Comparison of ENCODE assay signal across 8 mouse cellular contexts in genomic region chr15:103087204-103087603, GRCm38 (mm10).
DNase-seq lines count a peak whose midpoint lies in the region; ATAC-seq and TF ChIP-seq lines count a peak whose summit lies in the region.

No protein-coding gene starts in this region.

- no peaks in the 10 kb centered on the region for H3K79me2 ChIP-seq in heart, adult 2 months (replicated peaks; ENCODE audit: control insufficient read depth, insufficient read depth, low read length)

- WGBS in heart, adult 2 months = 13% methylated on average over 4 of the region's 4 CpGs
- 32% methylated on average over 4 of the region's 4 CpGs for WGBS in heart, embryonic 10.5 days
- 41% methylated on average over 4 of the region's 4 CpGs for WGBS in kidney, embryonic 15.5 days
- WGBS in neural tube, embryonic 14.5 days = 9% methylated on average over 4 of the region's 4 CpGs

- H3K4me1 ChIP-seq in heart, adult 2 months (ENCODE audit: control insufficient read depth, insufficient read depth, low read length) = peaks cover 3% of the 10 kb centered on the region
- H3K4me1 ChIP-seq in heart, embryonic 10.5 days = peaks cover 11% of the 10 kb centered on the region
- H3K4me1 ChIP-seq in kidney, embryonic 15.5 days = peaks cover 47% of the 10 kb centered on the region
- peaks cover 44% of the 10 kb centered on the region for H3K4me1 ChIP-seq in neural tube, embryonic 14.5 days (ENCODE audit: control insufficient read depth, insufficient read depth, low read length)

- CTCF ChIA-PET in Patski (lab: Charles Lee) = no interaction called here

- TF ChIP-seq POLR2A in heart, adult 2 months (IDR thresholded peaks at IDR 0.05; ENCODE audit: insufficient read depth, low read depth, low read length) = no peak

- TF ChIP-seq EP300 in heart, adult 2 months (IDR thresholded peaks at IDR 0.05; ENCODE audit: insufficient read depth, low read depth, low read length) = no peak

- H3K4me3 ChIP-seq in heart, adult 2 months = no peak overlapping the region
- H3K4me3 ChIP-seq in heart, embryonic 10.5 days = no peak overlapping the region
- H3K4me3 ChIP-seq in kidney, embryonic 15.5 days (replicated peaks) = no peak overlapping the region
- no peak overlapping the region for H3K4me3 ChIP-seq in neural tube, embryonic 14.5 days (ENCODE audit: low read depth, low read length)

- POLR2A ChIA-PET in Patski (lab: Charles Lee) = interaction anchor here (0.5 kb wide), 1 partner anchor 102 kb away, joined by 3 read pairs; no protein-coding TSS in a partner anchor

- no peaks in the 10 kb centered on the region for H3K9me3 ChIP-seq in heart, embryonic 10.5 days
- H3K9me3 ChIP-seq in kidney, embryonic 15.5 days (replicated peaks) = no peaks in the 10 kb centered on the region
- H3K9me3 ChIP-seq in neural tube, embryonic 14.5 days (ENCODE audit: control insufficient read depth, low read length) = no peaks in the 10 kb centered on the region

- H3K27ac ChIP-seq in heart, adult 2 months = no peak overlapping the region
- H3K27ac ChIP-seq in heart, embryonic 10.5 days = no peak overlapping the region
- H3K27ac ChIP-seq in kidney, embryonic 15.5 days = no peak overlapping the region
- no peak overlapping the region; the same call in 1 of the 2 replicates for H3K27ac ChIP-seq in neural tube, embryonic 14.5 days (ENCODE audit: low read depth, low read length)

- TF ChIP-seq CTCF in heart, adult 2 months (IDR thresholded peaks at IDR 0.05) = no peak
- TF ChIP-seq CTCF in Patski (IDR thresholded peaks at IDR 0.05) = no peak

- in situ Hi-C loops in Patski (cut with MboI; ENCODE audit: low pct_unique_long_range_greater_than_20kb) = no loop called here

- H3K27me3 ChIP-seq in heart, adult 2 months (ENCODE audit: control insufficient read depth, insufficient read depth, low read length) = peaks cover 14% of the 10 kb centered on the region
- peaks cover 99% of the 10 kb centered on the region for H3K27me3 ChIP-seq in heart, embryonic 10.5 days (ENCODE audit: insufficient read depth, poor library complexity, severe bottlenecking)
- no peaks in the 10 kb centered on the region for H3K27me3 ChIP-seq in Patski
- H3K27me3 ChIP-seq in kidney, embryonic 15.5 days = peaks cover 71% of the 10 kb centered on the region
- H3K27me3 ChIP-seq in neural tube, embryonic 14.5 days (ENCODE audit: control insufficient read depth, insufficient read depth, low read length) = no peaks in the 10 kb centered on the region

- no peaks in the 10 kb centered on the region for H3K36me3 ChIP-seq in heart, adult 2 months (ENCODE audit: control insufficient read depth, insufficient read depth, low read length)
- no peaks in the 10 kb centered on the region for H3K36me3 ChIP-seq in heart, embryonic 10.5 days
- H3K36me3 ChIP-seq in kidney, embryonic 15.5 days = no peaks in the 10 kb centered on the region
- H3K36me3 ChIP-seq in neural tube, embryonic 14.5 days (ENCODE audit: control insufficient read depth, insufficient read depth, low read length) = no peaks in the 10 kb centered on the region

- peak; percentile 61 to 64 for DNase-seq in heart, adult 2 months
- DNase-seq in heart, embryonic 10.5 days (ENCODE audit: low spot score) = no peak
- peak; percentile 31 for DNase-seq in Patski (ENCODE audit: low read depth, low spot score)
- DNase-seq in gastrocnemius, postnatal 25 days = peak; percentile 69
- DNase-seq in frontal cortex, postnatal 25 days (ENCODE audit: low spot score in 2 of 2) = no peak
- DNase-seq in embryo, embryonic 10.5 days (ENCODE audit: low spot score) = no peak

- intact Hi-C loops in heart, adult 2 months (cut with DNase I) = no loop called here

- no peak overlapping the region for H3K9ac ChIP-seq in heart, adult 2 months (ENCODE audit: low read depth, low read length)
- no peak overlapping the region for H3K9ac ChIP-seq in kidney, embryonic 15.5 days
- H3K9ac ChIP-seq in neural tube, embryonic 14.5 days (replicated peaks; ENCODE audit: low read depth, low read length) = no peak overlapping the region

- no peak overlapping the region; the same call in 1 of the 2 replicates for H3K4me2 ChIP-seq in kidney, embryonic 15.5 days
- peak overlapping the region; percentile 73; the same call in 1 of the 2 replicates for H3K4me2 ChIP-seq in neural tube, embryonic 14.5 days (ENCODE audit: low read depth, low read length)

- peak; percentile 44 for ATAC-seq in Patski
- ATAC-seq in kidney, embryonic 15.5 days (replicated peaks; ENCODE audit: low FRiP score) = peak; percentile 57; the same call in 1 of the 2 replicates
- ATAC-seq in neural tube, embryonic 14.5 days (ENCODE audit: low read depth) = peak; percentile 54

Comparison
In these comparisons a context has a peak if more than half of its experiments do, and no peak if none do; other contexts are left out.
1. DNase-seq: peak in heart, adult 2 months (2 of 2), Patski (single experiment) and gastrocnemius, postnatal 25 days (single experiment); none in heart, embryonic 10.5 days (single experiment), frontal cortex, postnatal 25 days (0 of 2) and embryo, embryonic 10.5 days (single experiment).
2. Peak in every context shown above with its lines, with median percentiles within 50 percentile points of each other: ATAC-seq.